Mouse (Mus musculus): ENCODE data around the gene Lyzl4. TPM values are rescaled to one million over a fixed set of nuclear protein-coding genes. Genes with fewer than 3 reads are reported as not detected.

Gene Lyzl4
- polyA plus RNA-seq, 1 experiment from 2014 or later, result not detected

Other genes starting within 250 kb of the Lyzl4 start
- gene Cck, start 146.4 kb downstream of the Lyzl4 start, polyA plus RNA-seq (2014; fragmentation: Nextera tagmentation; extraction: Ambion mirVana), result 2.3 and 3.1 TPM in 2 replicates
- 0.25 and 0.77 TPM in 2 replicates for gene Vipr1, start 620 bp upstream of the Lyzl4 start, polyA plus RNA-seq (2014; fragmentation: Nextera tagmentation; extraction: Ambion mirVana)
- gene Sec22c, start 63.4 kb upstream of the Lyzl4 start, polyA plus RNA-seq (2014; fragmentation: Nextera tagmentation; extraction: Ambion mirVana), result 4.7 and 5.5 TPM in 2 replicates
- 103 and 118 TPM in 2 replicates for gene Ss18l2, start 68.2 kb upstream of the Lyzl4 start, polyA plus RNA-seq (2014; fragmentation: Nextera tagmentation; extraction: Ambion mirVana)
- gene Nktr, start 77.1 kb upstream of the Lyzl4 start, polyA plus RNA-seq (2014; fragmentation: Nextera tagmentation; extraction: Ambion mirVana), result 47.3 and 48.2 TPM in 2 replicates
- 4.0 and 4.4 TPM in 2 replicates for gene Zfp651, start 117.2 kb upstream of the Lyzl4 start, polyA plus RNA-seq (2014; fragmentation: Nextera tagmentation; extraction: Ambion mirVana)
- not detected in 2 replicates for gene Klhl40, start 135.5 kb upstream of the Lyzl4 start, polyA plus RNA-seq (2014; fragmentation: Nextera tagmentation; extraction: Ambion mirVana)
- not detected in 2 replicates for gene Hhatl, start 150.4 kb upstream of the Lyzl4 start, polyA plus RNA-seq (2014; fragmentation: Nextera tagmentation; extraction: Ambion mirVana)
- 0.49 TPM in 1 of 2 replicates, not detected in the other for gene Ccdc13, start 197.4 kb upstream of the Lyzl4 start, polyA plus RNA-seq (2014; fragmentation: Nextera tagmentation; extraction: Ambion mirVana)
- gene Higd1a, start 216.3 kb upstream of the Lyzl4 start, polyA plus RNA-seq (2014; fragmentation: Nextera tagmentation; extraction: Ambion mirVana), result 205 and 214 TPM in 2 replicates

Measured in liver, embryonic 11.5 days (tissue).